Mouse (Mus musculus): ENCODE data around the gene Abhd11.

GRCm38 (mm10) chr5:135012671-135013441, 3.9 kb downstream of the Abhd11 start:
- TF ChIP-seq POLR2A (IDR thresholded peaks at IDR 0.05; ENCODE audit: borderline replicate concordance, low read depth, low read length) = no peak
- peak; percentile 82 for TF ChIP-seq CTCF (IDR thresholded peaks at IDR 0.05; ENCODE audit: low read depth, low read length)
